Mouse (Mus musculus) spleen, postnatal 36 days (tissue): ENCODE results near the gene Sult1a1.

Experiments used
- DNase-seq, 2 experiments: peaks; one replicate each; pipeline ENCODE4 v3.0.0; 2022; ENCODE audit warnings: low spot score in 2 of 2, mixed read lengths in 1 of 2

The Sult1a1 gene

GRCm38 (mm10) chr7:126624774-126625173, 51.5 kb downstream of the Sult1a1 start:
- DNase-seq: no peak

GRCm38 (mm10) chr7:126623381-126623780, 52.9 kb downstream of the Sult1a1 start:
- DNase-seq: no peak
